Mouse (Mus musculus): Measurements from ENCODE around the gene Padi1. TPM values are rescaled to one million over a fixed set of nuclear protein-coding genes. Genes with fewer than 3 reads are reported as not detected.

Padi1 gene
- total RNA-seq (2021) = under 1 TPM in 1 of 2 experiments, not detected in 1; 0.09 TPM
- long read RNA-seq, experiment 1 = 0 reads
- long read RNA-seq, experiment 2 = 0 reads

GRCm38 (mm10) chr4:140845666-140846065 is at the start of gene Padi1:
Gene Padi1 (minus strand): TSS chr4:140845778.
- Histone ChIP-seq H3K27ac (no peak within 1 kb of the TSS), H3K4me3 (no peak within 1 kb of the TSS)
- TF ChIP-seq CTCF (IDR thresholded peaks at IDR 0.05) = no peak
- DNase-seq (ENCODE audit: extremely low spot score in 1 of 2, low spot score in 2 of 2) = no peak
- intact Hi-C loops (cut with DNase I) = no loop called here

- H3K4me3 ChIP-seq = no peak overlapping the region
- intact Hi-C loops (cut with DNase I) = no loop called here
- H3K27ac ChIP-seq = no peak overlapping the region
- DNase-seq (ENCODE audit: extremely low spot score in 1 of 2, low spot score in 2 of 2) = no peak
- no peak for TF ChIP-seq CTCF (IDR thresholded peaks at IDR 0.05)
Measured at GRCm38 (mm10) chr4:140892163-140892530, 46.6 kb upstream of the Padi1 start.

GRCm38 (mm10) chr4:140891525-140892162 is 46.1 kb upstream of the Padi1 start:
- no peak for TF ChIP-seq CTCF (IDR thresholded peaks at IDR 0.05)
- Histone ChIP-seq H3K4me3 (no peak overlapping the region), H3K27ac (no peak overlapping the region)
- intact Hi-C loops (cut with DNase I) = no loop called here
- DNase-seq (ENCODE audit: extremely low spot score in 1 of 2, low spot score in 2 of 2) = no peak

GRCm38 (mm10) chr4:140883852-140884251 is 38.3 kb upstream of the Padi1 start:
- DNase-seq (ENCODE audit: extremely low spot score in 1 of 2, low spot score in 2 of 2) = no peak
- intact Hi-C loops (cut with DNase I) = no loop called here
- H3K27ac ChIP-seq = no peak overlapping the region
- H3K4me3 ChIP-seq = no peak overlapping the region
- TF ChIP-seq CTCF (IDR thresholded peaks at IDR 0.05) = no peak

- no peak for TF ChIP-seq CTCF (IDR thresholded peaks at IDR 0.05)
- Histone ChIP-seq H3K4me3 (no peak overlapping the region), H3K27ac (no peak overlapping the region)
- DNase-seq (ENCODE audit: extremely low spot score in 1 of 2, low spot score in 2 of 2) = no peak
- intact Hi-C loops (cut with DNase I) = no loop called here
Measured at GRCm38 (mm10) chr4:140882981-140883380, 37.4 kb upstream of the Padi1 start.

GRCm38 (mm10) chr4:140882365-140882764 is 36.8 kb upstream of the Padi1 start:
- Histone ChIP-seq H3K4me3 (no peak overlapping the region), H3K27ac (no peak overlapping the region)
- intact Hi-C loops (cut with DNase I) = no loop called here
- peak; percentile 33 for TF ChIP-seq CTCF (IDR thresholded peaks at IDR 0.05)
- DNase-seq (ENCODE audit: extremely low spot score in 1 of 2, low spot score in 2 of 2) = no peak

GRCm38 (mm10) chr4:140881771-140882170 is 36.2 kb upstream of the Padi1 start:
- intact Hi-C loops (cut with DNase I) = no loop called here
- TF ChIP-seq CTCF (IDR thresholded peaks at IDR 0.05) = no peak
- no peak overlapping the region for H3K4me3 ChIP-seq
- no peak overlapping the region for H3K27ac ChIP-seq
- DNase-seq (ENCODE audit: extremely low spot score in 1 of 2, low spot score in 2 of 2) = no peak

GRCm38 (mm10) chr4:140881026-140881670 is 35.6 kb upstream of the Padi1 start:
- intact Hi-C loops (cut with DNase I) = no loop called here
- no peak overlapping the region for H3K27ac ChIP-seq
- TF ChIP-seq CTCF (IDR thresholded peaks at IDR 0.05) = no peak
- no peak for DNase-seq (ENCODE audit: extremely low spot score in 1 of 2, low spot score in 2 of 2)
- H3K4me3 ChIP-seq = no peak overlapping the region

- intact Hi-C loops (cut with DNase I) = no loop called here
- H3K4me3 ChIP-seq = no peak overlapping the region
Measured at GRCm38 (mm10) chr4:140880207-140880606, 34.6 kb upstream of the Padi1 start.

GRCm38 (mm10) chr4:140879739-140880138 is 34.2 kb upstream of the Padi1 start:
- H3K4me3 ChIP-seq = no peak overlapping the region
- intact Hi-C loops (cut with DNase I) = no loop called here
- H3K27ac ChIP-seq = no peak overlapping the region
- DNase-seq (ENCODE audit: extremely low spot score in 1 of 2, low spot score in 2 of 2) = peak in 1 of 2 experiments; percentile 21
- no peak for TF ChIP-seq CTCF (IDR thresholded peaks at IDR 0.05)

More at GRCm38 (mm10) chr4:140880207-140880606, 34.6 kb upstream of the Padi1 start:
- DNase-seq (ENCODE audit: extremely low spot score in 1 of 2, low spot score in 2 of 2) = no peak
- H3K27ac ChIP-seq = no peak overlapping the region
- TF ChIP-seq CTCF (IDR thresholded peaks at IDR 0.05) = no peak

- no peak for TF ChIP-seq CTCF (IDR thresholded peaks at IDR 0.05)
- Histone ChIP-seq H3K27ac (no peak overlapping the region), H3K4me3 (no peak overlapping the region)
- intact Hi-C loops (cut with DNase I) = no loop called here
- DNase-seq (ENCODE audit: extremely low spot score in 1 of 2, low spot score in 2 of 2) = no peak
Measured at GRCm38 (mm10) chr4:140879116-140879515, 33.5 kb upstream of the Padi1 start.

- Histone ChIP-seq H3K27ac (no peak overlapping the region), H3K4me3 (no peak overlapping the region)
- no peak for TF ChIP-seq CTCF (IDR thresholded peaks at IDR 0.05)
- no peak for DNase-seq (ENCODE audit: extremely low spot score in 1 of 2, low spot score in 2 of 2)
- intact Hi-C loops (cut with DNase I) = no loop called here
Measured at GRCm38 (mm10) chr4:140878655-140879054, 33.1 kb upstream of the Padi1 start.

GRCm38 (mm10) chr4:140877441-140877840 is 31.9 kb upstream of the Padi1 start:
- no peak for TF ChIP-seq CTCF (IDR thresholded peaks at IDR 0.05)
- no peak overlapping the region for H3K27ac ChIP-seq
- DNase-seq (ENCODE audit: extremely low spot score in 1 of 2, low spot score in 2 of 2) = no peak
- intact Hi-C loops (cut with DNase I) = no loop called here
- no peak overlapping the region for H3K4me3 ChIP-seq

Data from left cerebral cortex, adult 2 months (tissue).